Mouse (Mus musculus) ES-E14 (cell line): Measurements from ENCODE around the gene Il21r. TPM values are rescaled to one million over a fixed set of nuclear protein-coding genes. Genes with fewer than 3 reads are reported as not detected.

Experiments used
- DNase-seq: peaks from one replicate; pipeline ENCODE4 v3.0.0-alpha.2; 2013; ENCODE audit warnings: low read depth, low spot score
- H3K27ac ChIP-seq: 2 replicates; pipeline ENCODE4 v1.5.1; 2012; ENCODE audit warnings: low read depth, mild to moderate bottlenecking, low read length, moderate library complexity, mixed read lengths; ENCODE audit not compliant: poor library complexity, insufficient read depth, severe bottlenecking
- H3K36me3 ChIP-seq: 2 replicates; pipeline ENCODE4 v1.6.1; 2012; ENCODE audit warnings: mild to moderate bottlenecking, low read length, moderate library complexity, mixed read lengths; ENCODE audit not compliant: control insufficient read depth, poor library complexity, insufficient read depth, severe bottlenecking
- H3K4me1 ChIP-seq, 2 experiments: fragments of 150-350 bp in 1 of 2; sonication (generic) in 1 of 2; 2 replicates each; pipeline ENCODE4 v1.6.1; 2012; ENCODE audit warnings: low read length in 2 of 2, mild to moderate bottlenecking in 1 of 2, mixed read lengths in 1 of 2; ENCODE audit not compliant: control insufficient read depth in 2 of 2, insufficient read depth in 2 of 2, poor library complexity in 1 of 2
- H3K4me3 ChIP-seq, 2 experiments: fragments of 150-350 bp in 1 of 2; sonication (generic) in 1 of 2; 2 replicates each; pipeline ENCODE4 v1.5.1; 2012; ENCODE audit warnings: low read length in 2 of 2, low read depth in 1 of 2, mild to moderate bottlenecking in 1 of 2, mixed read lengths in 1 of 2; ENCODE audit not compliant: insufficient read depth in 1 of 2, poor library complexity in 1 of 2, severe bottlenecking in 1 of 2
- H3K9ac ChIP-seq: 2 replicates; pipeline ENCODE4 v1.6.1; 2012; ENCODE audit warnings: low read depth, mild to moderate bottlenecking, low read length, mixed read lengths; ENCODE audit not compliant: poor library complexity, insufficient read depth, severe bottlenecking
- H3K9me3 ChIP-seq: fragments of 150-350 bp; sonication (generic); 2 replicates; pipeline ENCODE4 v1.6.1; 2012; ENCODE audit warnings: low read depth, mild to moderate bottlenecking, low read length; ENCODE audit not compliant: control insufficient read depth, insufficient read depth
- CHD2 ChIP-seq: IDR thresholded peaks from 2 replicates; pipeline ENCODE4 v1.6.1; 2014; ENCODE audit warnings: mild to moderate bottlenecking, low read depth, low read length, inconsistent platforms
- HCFC1 ChIP-seq: IDR thresholded peaks from 2 replicates; pipeline ENCODE4 v1.6.1; 2012; ENCODE audit warnings: low read length, inconsistent platforms, borderline replicate concordance; ENCODE audit not compliant: insufficient read depth
- MAFK ChIP-seq: IDR thresholded peaks from 2 replicates; pipeline ENCODE4 v1.6.1; 2014; ENCODE audit warnings: mild to moderate bottlenecking, low read depth, low read length, inconsistent platforms; ENCODE audit not compliant: insufficient read depth
- ZC3H11A ChIP-seq: IDR thresholded peaks from 2 replicates; pipeline ENCODE4 v1.6.1; 2012; ENCODE audit warnings: low read depth, mild to moderate bottlenecking, inconsistent platforms, low read length, borderline replicate concordance
- ZNF384 ChIP-seq: IDR thresholded peaks from 2 replicates; pipeline ENCODE4 v1.6.1; 2012; ENCODE audit warnings: low read depth, low read length, inconsistent platforms
- in situ Hi-C, 2 experiments: fragments of 600-800 bp; cut with MboI; formaldehyde crosslinking; loops; one replicate each; pipeline ENCODE4 v1.15.1; 2025; ENCODE audit warnings: low sequenced_read_pairs in 2 of 2, inconsistent platforms in 1 of 2; ENCODE audit not compliant: unreplicated experiment in 2 of 2
- total RNA-seq: library from RNA; depleted of rRNA; stranded (reverse); fragments of 300-350 nt; gene quantifications from 2 replicates; pipeline ENCODE4 v1.2.3, GENCODE M21; 2012

The Il21r gene
- total RNA-seq, 1 experiment, result 0.58 TPM

DNA sequence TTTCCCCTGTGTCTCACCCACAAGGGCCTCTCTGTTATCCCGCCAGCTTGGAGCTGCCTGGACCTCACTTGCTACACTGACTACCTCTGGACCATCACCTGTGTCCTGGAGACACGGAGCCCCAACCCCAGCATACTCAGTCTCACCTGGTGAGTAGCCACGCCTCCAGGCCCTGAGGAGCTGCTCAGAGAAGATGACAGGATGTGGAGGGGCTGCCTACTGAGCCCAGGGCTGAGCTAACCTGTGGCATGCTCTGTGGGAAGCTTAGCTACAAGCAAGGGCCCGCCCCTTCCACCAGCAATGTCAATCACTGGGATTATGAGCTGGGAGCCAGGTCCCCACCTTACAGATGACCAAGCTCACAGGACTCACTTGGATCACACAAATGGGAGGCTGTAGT, 22.0 kb downstream of the Il21r start:
- Histone ChIP-seq H3K4me1 (no peaks in the 10 kb centered on the region), H3K36me3 (no peaks in the 10 kb centered on the region), H3K9me3 (no peaks in the 10 kb centered on the region), H3K27ac (no peak overlapping the region), H3K4me3 (no peak overlapping the region), H3K9ac (no peak overlapping the region)
- TF ChIP-seq CHD2 (no peak), HCFC1 (no peak), MAFK (no peak), ZNF384 (no peak), ZC3H11A (no peak)
- no peak for DNase-seq
- in situ Hi-C loops, result no loop called here

DNA sequence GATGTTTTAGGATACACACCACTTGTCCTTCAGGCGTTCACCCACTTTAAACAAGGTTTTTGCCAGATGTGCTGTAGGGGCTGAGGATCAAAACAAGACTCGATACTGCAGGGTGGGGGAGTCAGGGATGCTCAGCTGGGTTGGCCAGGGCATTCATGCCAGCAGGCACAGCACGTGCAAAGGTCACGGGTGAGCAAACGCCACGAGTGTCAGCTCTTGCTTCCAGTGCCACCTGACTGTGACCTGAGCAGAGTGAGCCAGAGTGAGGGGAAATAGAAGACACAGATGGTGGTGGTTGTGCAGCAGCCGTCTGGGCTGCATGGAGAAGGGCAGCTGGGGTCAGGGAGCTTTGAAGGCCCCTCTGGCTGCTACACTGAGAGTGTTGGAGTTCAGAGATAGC, 22.6 kb downstream of the Il21r start:
- Histone ChIP-seq H3K4me3 (no peak overlapping the region), H3K9me3 (no peaks in the 10 kb centered on the region), H3K9ac (no peak overlapping the region), H3K4me1 (no peaks in the 10 kb centered on the region), H3K36me3 (no peaks in the 10 kb centered on the region), H3K27ac (no peak overlapping the region)
- no peak for DNase-seq
- TF ChIP-seq HCFC1 (no peak), CHD2 (no peak), MAFK (no peak), ZNF384 (no peak), ZC3H11A (no peak)
- in situ Hi-C loops, result no loop called here

DNA sequence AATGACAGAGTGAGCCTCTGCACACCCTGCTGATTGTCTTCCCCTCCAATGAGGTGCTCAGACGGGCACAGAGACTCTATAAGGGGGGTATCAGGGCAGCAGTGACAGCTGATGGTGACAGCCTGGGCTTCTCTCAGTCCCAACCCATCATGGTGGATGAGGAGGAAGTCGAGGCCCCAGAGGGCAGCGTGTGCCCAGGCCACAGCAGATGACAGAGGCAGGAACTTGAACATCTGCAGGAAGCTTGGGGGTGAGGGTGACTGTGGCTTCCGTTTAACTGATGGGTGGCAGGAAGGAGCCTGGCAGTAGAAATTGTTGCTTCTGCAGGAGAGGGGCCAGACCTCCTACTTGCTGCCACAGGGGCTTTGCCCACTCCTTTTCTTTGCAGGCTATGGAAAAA, 27.1 kb downstream of the Il21r start:
- Histone ChIP-seq H3K27ac (no peak overlapping the region), H3K9ac (no peak overlapping the region), H3K36me3 (no peaks in the 10 kb centered on the region), H3K9me3 (no peaks in the 10 kb centered on the region), H3K4me1 (no peaks in the 10 kb centered on the region), H3K4me3 (no peak overlapping the region)
- DNase-seq, result no peak
- in situ Hi-C loops, result no loop called here
- TF ChIP-seq HCFC1 (no peak), MAFK (no peak), CHD2 (no peak), ZNF384 (no peak), ZC3H11A (no peak)

DNA sequence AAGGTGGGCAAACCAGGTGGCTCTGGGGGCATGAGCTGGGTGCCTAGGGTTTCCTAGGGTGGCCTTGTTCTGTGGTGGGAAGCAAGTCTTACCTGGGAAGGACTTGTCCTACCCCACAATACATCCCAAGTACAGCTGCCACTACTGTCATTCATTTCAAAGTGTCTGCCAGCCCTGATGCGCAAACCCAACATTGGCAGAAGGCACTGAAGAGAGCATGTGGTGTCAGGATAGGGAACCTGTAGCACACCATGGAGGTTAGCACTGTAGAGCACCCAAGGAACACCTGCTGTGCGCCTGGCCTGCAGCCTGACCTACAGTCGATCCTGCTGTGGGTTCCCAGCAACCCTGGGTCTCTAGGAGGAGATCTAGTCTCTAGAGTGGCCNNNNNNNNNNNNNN, 27.8 kb downstream of the Il21r start:
- Histone ChIP-seq H3K4me3 (no peak overlapping the region), H3K9ac (no peak overlapping the region), H3K9me3 (no peaks in the 10 kb centered on the region), H3K36me3 (no peaks in the 10 kb centered on the region), H3K4me1 (no peaks in the 10 kb centered on the region), H3K27ac (no peak overlapping the region)
- in situ Hi-C loops, result no loop called here
- no peak for DNase-seq
- TF ChIP-seq ZC3H11A (no peak), MAFK (no peak), HCFC1 (no peak), ZNF384 (no peak), CHD2 (no peak)
